Mouse (Mus musculus): ENCODE data around the gene Cldn7.
"Not testable (repeated sequence)": the region's sequence is repeated elsewhere in the genome, so short reads cannot be mapped to it uniquely, and the experiment has no call there.

Cldn7 gene

DNA sequence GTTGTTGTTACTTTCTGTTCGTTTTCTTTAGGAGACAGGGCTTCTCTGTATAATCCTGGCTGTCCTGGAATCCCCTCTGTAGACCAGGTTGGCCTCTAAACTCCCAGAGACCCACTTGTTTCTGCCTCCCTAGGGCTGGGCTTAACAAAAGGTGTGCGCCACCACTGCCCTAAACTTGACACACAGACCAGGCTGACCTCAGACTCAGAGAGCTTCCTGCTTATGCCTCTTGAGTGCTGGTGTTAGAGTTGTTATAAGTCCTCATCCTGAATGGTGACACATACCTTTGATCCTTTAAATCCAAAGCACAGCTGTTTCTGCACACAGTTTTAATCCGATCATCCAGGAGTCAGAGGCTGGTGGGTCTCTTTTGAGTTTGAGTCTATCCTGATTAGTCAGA, 28.4 kb downstream of the Cldn7 start:
- DNase-seq = no peak

- no peak for DNase-seq
These were observed 30.0 kb downstream of the Cldn7 start for GRCm38 (mm10) chr11:69994401-69995090.

DNA sequence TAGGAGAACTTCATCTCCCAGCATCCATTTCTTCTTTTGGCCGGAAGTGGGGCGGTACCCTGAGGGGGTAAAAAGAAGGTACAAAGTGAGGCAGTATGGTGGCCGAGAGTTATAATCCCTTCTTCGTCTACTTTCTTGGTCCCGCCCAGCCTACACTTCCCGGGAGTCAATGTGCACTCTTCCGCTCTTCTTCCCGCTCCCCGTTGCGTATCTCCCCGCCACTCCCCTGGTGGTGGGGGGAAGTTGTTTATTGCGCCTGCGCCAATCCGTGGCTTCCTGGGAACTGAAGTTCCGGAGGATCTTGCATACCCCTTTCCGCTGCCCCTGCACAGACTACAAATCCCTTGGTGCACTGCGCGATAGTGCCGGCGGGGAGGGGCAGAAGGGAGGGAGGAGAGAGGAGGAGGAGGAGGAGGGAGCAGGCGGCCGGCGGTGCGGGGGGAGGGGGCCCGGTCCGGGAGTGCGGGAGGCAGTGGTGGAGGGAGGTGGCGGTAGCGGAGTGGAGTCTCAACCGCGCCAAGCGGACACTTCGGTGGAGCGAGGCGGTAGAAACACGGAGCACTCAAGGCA, 30.9 kb downstream of the Cldn7 start, which contains the start of gene Phf23:
TSS of gene Phf23 (plus strand) at position 387 of the 570 bp plus-strand sequence.
- DNase-seq = peak; percentile 91 to 96

- peak in 1 of 2 experiments; percentile 56 for DNase-seq
These were observed 31.8 kb downstream of the Cldn7 start for GRCm38 (mm10) chr11:69996161-69997061.

- DNase-seq = peak; percentile 67 to 81
These were observed 32.5 kb downstream of the Cldn7 start for GRCm38 (mm10) chr11:69997070-69997509.

DNA sequence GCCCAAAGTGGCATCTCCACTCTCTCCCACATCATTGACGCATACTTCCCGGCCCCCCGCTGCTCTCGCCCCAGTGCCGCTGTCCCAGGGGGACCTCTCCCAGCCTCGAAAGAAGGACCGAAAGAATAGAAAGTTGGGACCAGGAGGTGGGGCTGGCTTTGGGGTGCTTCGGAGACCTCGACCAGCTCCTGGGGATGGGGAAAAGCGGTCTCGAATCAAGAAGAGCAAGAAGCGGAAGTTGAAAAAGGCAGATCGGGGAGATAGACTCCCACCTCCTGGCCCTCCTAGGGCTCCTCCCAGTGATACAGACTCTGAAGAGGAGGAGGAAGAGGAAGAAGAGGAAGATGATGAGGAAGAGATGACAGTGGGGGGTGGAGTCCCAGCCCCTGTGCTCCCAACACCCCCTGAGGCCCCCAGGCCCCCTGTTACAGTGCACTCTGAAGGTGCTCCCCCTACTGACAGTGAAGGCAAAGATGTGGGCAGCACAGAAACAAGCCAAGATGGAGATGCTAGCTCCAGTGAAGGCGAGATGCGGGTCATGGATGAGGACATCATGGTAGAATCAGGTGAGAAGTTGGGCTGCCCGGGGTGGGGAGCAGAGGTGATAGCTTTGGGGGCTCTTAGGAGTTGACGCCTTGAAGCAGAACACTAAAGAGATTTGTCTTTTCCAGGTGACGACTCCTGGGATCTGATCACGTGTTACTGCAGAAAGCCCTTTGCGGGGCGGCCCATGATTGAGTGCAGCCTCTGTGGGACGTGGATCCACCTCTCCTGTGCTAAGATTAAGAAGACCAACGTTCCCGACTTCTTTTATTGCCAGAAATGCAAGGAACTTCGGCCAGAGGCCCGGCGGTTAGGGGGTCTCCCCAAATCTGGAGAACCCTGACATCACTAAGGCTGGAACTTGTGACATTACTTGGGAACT, 34.2 kb downstream of the Cldn7 start:
- DNase-seq = no peak

DNA sequence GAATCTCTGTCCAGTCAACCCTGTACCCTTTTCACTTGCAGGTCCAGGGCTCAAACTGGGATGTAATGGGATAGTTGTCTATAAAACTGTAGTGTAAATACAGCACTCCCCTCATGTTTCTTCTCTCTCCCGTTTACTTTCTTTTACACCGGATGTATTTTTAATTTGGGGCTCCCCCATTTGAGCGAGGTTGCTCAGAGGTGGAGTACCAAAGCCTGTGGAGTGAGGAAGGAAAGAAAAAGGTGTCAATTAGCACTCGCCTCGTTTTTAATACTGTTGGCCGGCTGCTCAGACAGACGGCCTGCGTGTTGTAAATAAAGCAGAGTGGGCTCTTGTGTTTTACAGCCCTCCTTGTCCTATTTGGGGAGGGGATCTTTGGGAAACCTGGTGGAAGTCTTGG, 35.1 kb downstream of the Cldn7 start:
- DNase-seq = no peak

- DNase-seq = peak; percentile 84 to 89
These were observed 35.9 kb downstream of the Cldn7 start, which contains the start of gene Dvl2 for GRCm38 (mm10) chr11:70000396-70000898. Gene Dvl2, plus strand, starts transcription at chr11:70000595.

- no peak for DNase-seq
These were observed 36.6 kb downstream of the Cldn7 start for GRCm38 (mm10) chr11:70001159-70001558.

DNA sequence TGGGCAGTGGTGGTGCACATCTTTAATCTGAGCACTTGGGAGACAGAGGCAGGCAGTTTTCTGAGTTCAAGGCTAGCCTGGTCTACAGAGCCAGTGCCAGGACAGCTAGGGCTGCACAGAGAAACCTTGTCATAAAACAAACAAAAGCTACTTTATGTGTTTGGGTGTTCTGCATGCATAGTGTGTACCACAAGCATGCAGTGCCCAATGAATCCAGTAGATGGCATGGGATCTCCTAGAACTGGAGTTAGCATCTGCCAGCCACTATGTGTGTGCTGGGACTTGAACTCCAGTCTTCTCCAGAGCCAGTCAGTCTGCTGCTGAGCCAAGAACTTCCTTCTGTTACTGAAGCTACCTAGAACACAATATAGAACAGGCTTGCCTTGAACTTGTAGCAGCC, 37.3 kb downstream of the Cldn7 start:
- peak; percentile 38 to 40 for DNase-seq

DNA sequence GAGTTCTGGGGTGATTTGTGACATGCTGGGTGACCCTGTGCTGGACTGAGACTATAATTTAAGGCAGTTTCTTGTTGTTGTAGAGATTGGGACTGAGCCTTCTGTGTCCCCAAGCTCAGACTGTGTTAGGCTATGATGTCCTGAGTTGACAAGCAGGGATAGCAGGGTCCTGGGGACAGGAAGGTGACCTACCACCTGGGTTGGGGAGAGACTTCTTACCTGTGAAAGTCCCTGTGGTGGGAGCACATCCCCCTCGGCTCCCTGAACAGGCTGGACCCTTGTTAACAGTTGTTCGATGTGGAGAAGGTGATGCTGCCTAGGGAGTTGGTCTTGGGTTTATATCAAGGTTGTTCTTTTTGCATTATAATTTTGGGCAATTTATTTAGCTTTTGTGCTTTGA, 37.9 kb downstream of the Cldn7 start:
- DNase-seq = no peak

GRCm38 (mm10) chr11:70005521-70005920, 40.9 kb downstream of the Cldn7 start:
- no peak for DNase-seq

DNA sequence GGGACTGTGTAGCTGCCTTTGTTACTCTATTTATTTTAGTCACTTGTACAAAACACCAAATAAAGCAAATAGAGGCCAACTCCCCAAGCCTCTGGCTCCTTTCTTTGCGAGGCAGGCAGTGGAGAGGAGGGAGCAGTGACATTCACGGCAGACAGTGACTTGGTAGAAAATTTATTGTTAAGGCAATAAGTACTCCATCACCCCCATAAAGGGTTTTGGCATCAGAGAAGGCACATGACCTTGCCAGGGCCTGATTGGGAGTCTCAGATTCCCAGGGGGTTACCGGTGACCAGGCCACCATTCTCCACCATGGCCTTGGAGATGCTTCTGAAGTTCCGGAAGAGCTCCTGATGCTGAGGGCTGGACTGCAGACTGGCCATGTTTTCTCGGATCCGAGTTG, 45.5 kb downstream of the Cldn7 start:
- DNase-seq = no peak

DNA sequence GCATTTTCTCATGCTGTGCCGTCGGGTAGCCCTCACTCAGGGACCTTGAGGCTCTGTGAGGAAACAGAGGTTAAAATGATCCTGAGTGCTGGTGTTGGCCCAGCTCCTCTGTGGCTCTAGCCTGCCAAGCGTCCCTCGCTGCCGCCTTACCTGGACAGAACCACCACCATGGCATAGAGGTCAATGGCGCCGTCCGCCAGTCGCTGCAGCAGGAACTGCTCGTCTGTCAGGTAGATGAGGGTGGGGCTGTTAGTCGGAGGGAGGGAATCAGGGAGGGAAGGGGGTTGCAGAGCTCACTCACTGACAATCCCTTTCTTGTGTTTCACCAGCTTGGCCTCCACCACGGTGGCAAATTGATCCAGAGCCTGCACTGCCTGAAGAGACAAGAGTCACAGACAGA, 46.0 kb downstream of the Cldn7 start:
- DNase-seq = no peak

- DNase-seq = no peak
These were observed 46.4 kb downstream of the Cldn7 start for GRCm38 (mm10) chr11:70010961-70011360.

DNA sequence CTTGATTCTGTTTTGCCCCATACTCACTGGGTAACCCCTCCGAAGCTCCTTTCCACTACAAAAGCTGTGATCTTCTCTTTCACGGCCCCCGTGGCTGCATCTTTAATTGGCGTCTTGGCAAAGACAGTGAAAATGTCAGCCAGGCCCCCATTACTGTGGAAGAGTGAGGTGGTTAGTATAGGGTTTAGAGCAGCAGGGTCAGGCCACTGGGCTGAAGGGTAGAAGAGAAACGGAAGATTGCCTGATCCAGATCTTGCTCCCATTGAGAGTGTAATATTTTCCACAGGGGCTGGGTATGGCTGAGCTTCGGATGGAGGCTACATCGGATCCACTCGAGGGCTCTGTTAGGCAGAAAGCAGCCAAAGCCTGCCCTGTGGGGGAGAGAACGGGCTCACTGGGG, 48.4 kb downstream of the Cldn7 start:
- no peak for DNase-seq

GRCm38 (mm10) chr11:70013408-70013807, 48.8 kb downstream of the Cldn7 start:
- DNase-seq = no peak

DNA sequence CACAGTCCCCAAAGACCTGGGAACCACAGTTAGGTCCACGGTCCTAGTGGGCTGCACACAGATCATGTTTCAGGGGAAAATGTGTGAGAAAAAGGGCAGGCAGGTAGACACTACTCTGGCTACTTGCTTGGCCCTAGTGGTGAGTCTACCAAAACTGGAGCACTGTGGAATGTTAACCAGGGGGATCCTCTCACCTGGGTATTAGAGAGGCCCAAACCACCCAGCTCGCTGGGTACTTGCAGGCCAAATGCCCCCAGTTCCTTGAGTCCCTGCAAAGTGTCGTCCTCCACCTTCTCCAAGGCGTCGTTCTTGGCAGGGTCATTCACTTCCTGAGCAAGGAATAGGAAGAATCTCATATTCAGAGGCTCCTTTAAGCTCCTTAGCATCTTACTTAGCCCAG, 49.5 kb downstream of the Cldn7 start:
- DNase-seq = no peak

DNA sequence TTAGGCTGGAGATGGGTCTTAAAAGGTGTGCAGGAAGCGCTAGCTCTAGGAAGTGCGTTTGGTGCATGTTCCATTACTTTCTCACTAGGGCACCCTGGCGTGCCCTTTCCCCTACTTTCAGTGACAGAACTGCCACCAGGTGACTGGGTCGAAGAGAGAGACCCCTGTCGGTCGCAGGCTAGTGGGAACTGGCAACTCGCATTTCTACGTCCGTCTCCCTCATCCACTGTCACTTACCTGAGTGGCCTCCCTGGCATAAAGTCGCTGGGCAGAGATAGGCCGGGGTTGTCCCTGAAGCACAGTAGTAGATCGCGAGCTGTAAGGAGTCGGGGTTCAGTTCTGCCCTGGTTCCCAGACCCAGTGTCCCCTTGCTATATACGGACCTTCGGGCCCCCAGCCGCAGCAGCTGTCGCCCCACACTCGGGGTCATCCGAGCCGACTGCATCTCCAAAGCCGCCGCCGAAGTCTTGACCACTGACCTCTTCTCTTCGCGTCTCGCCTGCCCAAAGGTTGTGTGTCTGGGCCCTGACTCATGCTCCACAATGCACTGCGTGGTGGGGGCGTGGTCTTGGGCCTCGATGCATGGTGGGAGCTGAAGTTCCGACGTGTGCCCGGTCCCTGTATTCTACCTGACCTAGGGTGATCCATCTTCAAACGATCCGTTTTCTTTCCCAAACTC, 50.4 kb downstream of the Cldn7 start, which contains the start of gene Acadvl:
TSS of gene Acadvl (minus strand) at position 532 of the 679 bp plus-strand sequence.
- peak; percentile 91 for DNase-seq

GRCm38 (mm10) chr11:70015677-70016076, 51.1 kb downstream of the Cldn7 start:
- DNase-seq = no peak

GRCm38 (mm10) chr11:70016177-70016576, 51.6 kb downstream of the Cldn7 start:
- DNase-seq = not testable (repeated sequence)

Data from cerebellum, postnatal 36 days (tissue).